Mouse (Mus musculus): ENCODE measurements around the gene Shprh. TPM values are rescaled to one million over a fixed set of nuclear protein-coding genes. Genes with fewer than 3 reads are reported as not detected.
A peak's percentile ranks its signal among the peaks of the same experiment; 100 is the strongest.

Shprh gene
- total and polyA plus RNA-seq, 3 experiments: 11.0 to 12.9 (median 12.1) TPM

DNA sequence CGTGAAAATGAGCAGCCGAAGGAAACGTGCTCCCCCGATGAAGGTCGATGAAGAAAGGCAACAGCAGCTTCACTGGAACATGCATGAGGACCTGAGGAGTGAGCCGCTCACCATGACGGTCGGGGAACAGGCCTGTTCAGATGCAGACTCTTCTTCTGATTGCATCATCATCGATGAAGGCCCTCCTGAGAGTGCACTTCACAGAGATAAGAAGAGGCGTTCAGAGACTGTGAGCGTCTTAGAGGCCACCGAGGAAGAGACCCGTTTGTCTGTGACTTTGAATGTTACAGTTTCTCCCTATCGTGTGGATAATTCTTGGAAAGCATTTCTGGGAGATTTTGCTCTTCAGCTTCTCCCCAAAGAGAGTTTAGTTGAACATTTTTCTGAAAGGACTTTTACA, 2.4 kb downstream of the Shprh start:
- dilution Hi-C loops (cut with MboI; ENCODE audit: extremely low pct_ligation_motif_present, extremely low pct_unique_long_range_greater_than_20kb, low sequenced_read_pairs): no loop called here
- peaks cover 15 to 44% of the 10 kb centered on the region in 2 experiments for H3K36me3 ChIP-seq (replicated peaks in 1 of 2; ENCODE audit: control insufficient read depth in 1 of 2, insufficient read depth in 1 of 2, low read length in 1 of 2)
- no peaks in the 10 kb centered on the region for H3K9me3 ChIP-seq (replicated peaks; ENCODE audit: low read length)
- H3K79me2 ChIP-seq (replicated peaks; ENCODE audit: control insufficient read depth, extremely low read depth, insufficient read depth, poor library complexity, severe bottlenecking): peaks cover 35% of the 10 kb centered on the region
- H3K27ac ChIP-seq (ENCODE audit: insufficient read depth, low read depth): no peak overlapping the region
- no peaks in the 10 kb centered on the region for H3K27me3 ChIP-seq (replicated peaks)
- TF ChIP-seq POLR2A (IDR thresholded peaks at IDR 0.05; ENCODE audit: low read depth, low read length): no peak
- TF ChIP-seq MAX (IDR thresholded peaks at IDR 0.05; ENCODE audit: low read length): no peak
- TF ChIP-seq HCFC1 (IDR thresholded peaks at IDR 0.05; ENCODE audit: low read depth, low read length): no peak
- TF ChIP-seq CHD1 (IDR thresholded peaks at IDR 0.05; ENCODE audit: low read depth, low read length): no peak
- TF ChIP-seq NRF1 (IDR thresholded peaks at IDR 0.05; ENCODE audit: low read depth, low read length): no peak
- TF ChIP-seq TCF12 (IDR thresholded peaks at IDR 0.05; ENCODE audit: low read depth, low read length): no peak
- TF ChIP-seq CHD2 (IDR thresholded peaks at IDR 0.05; ENCODE audit: low read length): no peak
- no peak for TF ChIP-seq PAX5 (IDR thresholded peaks at IDR 0.05; ENCODE audit: low read length)
- TF ChIP-seq MAZ (IDR thresholded peaks at IDR 0.05; ENCODE audit: low read depth, low read length): no peak
- no peak for TF ChIP-seq MEF2A (IDR thresholded peaks at IDR 0.05; ENCODE audit: borderline replicate concordance, low read depth, low read length)
- no peak for TF ChIP-seq MYC (IDR thresholded peaks at IDR 0.05; ENCODE audit: low read depth, low read length)
- TF ChIP-seq MAFK (IDR thresholded peaks at IDR 0.05; ENCODE audit: insufficient replicate concordance, low read length): no peak
- no peak for TF ChIP-seq ETS1 (conservative IDR thresholded peaks at IDR 0.05; ENCODE audit: low read depth, low read length)
- TF ChIP-seq RCOR1 (conservative IDR thresholded peaks at IDR 0.05; ENCODE audit: low read depth, low read length): no peak
- no peak for DNase-seq (ENCODE audit: extremely low read depth)
- 0 out of 2 replicates have a peak overlapping the region, but pooled peaks have one; percentile 18 for H3K4me2 ChIP-seq (ENCODE audit: insufficient read depth, low read depth, poor library complexity, severe bottlenecking)
- H3K4me1 ChIP-seq (ENCODE audit: control insufficient read depth in 1 of 2, insufficient read depth in 2 of 2): peaks cover 4 to 36% of the 10 kb centered on the region in 2 experiments; a peak in 3 of 4 replicates
- H3K4me3 ChIP-seq (replicated peaks in 1 of 3; ENCODE audit: low read depth in 2 of 3, low read length in 2 of 3, poor library complexity in 1 of 3): no peak overlapping the region
- in situ Hi-C loops (cut with MboI; ENCODE audit: low pct_ligation_motif_present, low pct_unique_long_range_greater_than_20kb, low sequenced_read_pairs): no loop called here
- no peak overlapping the region for H3K9ac ChIP-seq (ENCODE audit: insufficient read depth, low read depth)

GRCm38 (mm10) chr10:11157039-11157438, 7.8 kb downstream of the Shprh start:
- no peaks in the 10 kb centered on the region for H3K9me3 ChIP-seq (replicated peaks; ENCODE audit: low read length)
- no peak for DNase-seq (ENCODE audit: extremely low read depth)
- no peak overlapping the region for H3K27ac ChIP-seq (ENCODE audit: insufficient read depth, low read depth)
- peaks cover 33 to 74% of the 10 kb centered on the region in 2 experiments for H3K36me3 ChIP-seq (replicated peaks in 1 of 2; ENCODE audit: control insufficient read depth in 1 of 2, insufficient read depth in 1 of 2, low read length in 1 of 2)
- no peak for TF ChIP-seq MYC (IDR thresholded peaks at IDR 0.05; ENCODE audit: low read depth, low read length)
- no peak for TF ChIP-seq HCFC1 (IDR thresholded peaks at IDR 0.05; ENCODE audit: low read depth, low read length)
- no peak for TF ChIP-seq USF2 (conservative IDR thresholded peaks at IDR 0.05; ENCODE audit: low read depth, low read length)
- no peak for TF ChIP-seq POLR2AphosphoS2 (IDR thresholded peaks at IDR 0.05; ENCODE audit: low read depth, low read length)
- TF ChIP-seq ZMIZ1 (IDR thresholded peaks at IDR 0.05; ENCODE audit: low read depth, low read length): no peak
- no peak for TF ChIP-seq TCF12 (IDR thresholded peaks at IDR 0.05; ENCODE audit: low read depth, low read length)
- TF ChIP-seq E2F4 (IDR thresholded peaks at IDR 0.05; ENCODE audit: insufficient replicate concordance, low read depth, low read length): no peak
- no peak for TF ChIP-seq ZKSCAN1 (IDR thresholded peaks at IDR 0.05; ENCODE audit: borderline replicate concordance, low read depth, low read length)
- no peak for TF ChIP-seq BHLHE40 (IDR thresholded peaks at IDR 0.05; ENCODE audit: low read depth, low read length)
- TF ChIP-seq GABPA (IDR thresholded peaks at IDR 0.05; ENCODE audit: insufficient replicate concordance, low read depth, low read length): no peak
- peaks cover 4 to 17% of the 10 kb centered on the region in 2 experiments; a peak in 3 of 4 replicates for H3K4me1 ChIP-seq (ENCODE audit: control insufficient read depth in 1 of 2, insufficient read depth in 2 of 2)
- in situ Hi-C loops (cut with MboI; ENCODE audit: low pct_ligation_motif_present, low pct_unique_long_range_greater_than_20kb, low sequenced_read_pairs) (no loop called here), dilution Hi-C loops (cut with MboI; ENCODE audit: extremely low pct_ligation_motif_present, extremely low pct_unique_long_range_greater_than_20kb, low sequenced_read_pairs) (no loop called here)
- H3K27me3 ChIP-seq (replicated peaks): no peaks in the 10 kb centered on the region
- H3K79me2 ChIP-seq (replicated peaks; ENCODE audit: control insufficient read depth, extremely low read depth, insufficient read depth, poor library complexity, severe bottlenecking): peaks cover 16% of the 10 kb centered on the region
- no peak overlapping the region for H3K9ac ChIP-seq (ENCODE audit: insufficient read depth, low read depth)
- no peak overlapping the region for H3K4me2 ChIP-seq (ENCODE audit: insufficient read depth, low read depth, poor library complexity, severe bottlenecking)
- no peak overlapping the region for H3K4me3 ChIP-seq (replicated peaks in 1 of 3; ENCODE audit: low read depth in 2 of 3, low read length in 2 of 3, poor library complexity in 1 of 3)
